Mouse (Mus musculus) ES-Bruce4 (cell line): ENCODE measurements around the gene Zfp346. TPM values are rescaled to one million over a fixed set of nuclear protein-coding genes. Genes with fewer than 3 reads are reported as not detected.

Source experiments
- H3K27ac ChIP-seq: 2 replicates; pipeline ENCODE4 v1.5.1; 2012; ENCODE audit warnings: low read length, inconsistent platforms; ENCODE audit not compliant: insufficient read depth
- H3K27me3 ChIP-seq: 2 replicates; pipeline ENCODE4 v1.6.1; 2012; ENCODE audit warnings: mild to moderate bottlenecking, low read length, inconsistent platforms; ENCODE audit not compliant: control insufficient read depth, poor library complexity, insufficient read depth, severe bottlenecking
- H3K36me3 ChIP-seq: 2 replicates; pipeline ENCODE4 v1.6.1; 2012; ENCODE audit warnings: inconsistent platforms, mild to moderate bottlenecking, low read length, moderate library complexity; ENCODE audit not compliant: control insufficient read depth, poor library complexity, insufficient read depth, severe bottlenecking
- H3K4me1 ChIP-seq: one replicate; pipeline ENCODE4 v1.8.1; 2011; ENCODE audit warnings: low read length; ENCODE audit not compliant: control insufficient read depth, insufficient read depth
- H3K4me3 ChIP-seq: 2 replicates; pipeline ENCODE4 v1.5.1; 2011; ENCODE audit warnings: low read depth, mild to moderate bottlenecking, low read length
- H3K9ac ChIP-seq: 2 replicates; pipeline ENCODE4 v1.6.1; 2012; ENCODE audit warnings: low read depth, mild to moderate bottlenecking, inconsistent platforms; ENCODE audit not compliant: poor library complexity, severe bottlenecking
- H3K9me3 ChIP-seq: replicated peaks from 2 replicates; pipeline ENCODE4 v1.6.1; 2012; ENCODE audit warnings: mild to moderate bottlenecking, low read length, inconsistent platforms; ENCODE audit not compliant: control insufficient read depth, poor library complexity, insufficient read depth, severe bottlenecking
- CTCF ChIP-seq: IDR thresholded peaks from one replicate; pipeline ENCODE4 v1.8.1; 2011; ENCODE audit warnings: low read depth, low read length
- EP300 ChIP-seq: IDR thresholded peaks from 2 replicates; pipeline ENCODE4 v1.6.1; 2011; ENCODE audit warnings: low read depth, low read length; ENCODE audit not compliant: insufficient read depth
- POLR2A ChIP-seq: IDR thresholded peaks from one replicate; pipeline ENCODE4 v1.8.1; 2011; ENCODE audit warnings: low read length; ENCODE audit not compliant: insufficient read depth
- polyA plus RNA-seq: library from polyadenylated mRNA; stranded (reverse); fragments of >200 nt; gene quantifications from 2 replicates; pipeline ENCODE4 v1.2.4, GENCODE M21; 2011; ENCODE audit warnings: low read depth; ENCODE audit not compliant: missing spikeins, insufficient read depth, insufficient read length

Zfp346 gene
- polyA plus RNA-seq, 1 experiment, result 37.0 TPM

DNA sequence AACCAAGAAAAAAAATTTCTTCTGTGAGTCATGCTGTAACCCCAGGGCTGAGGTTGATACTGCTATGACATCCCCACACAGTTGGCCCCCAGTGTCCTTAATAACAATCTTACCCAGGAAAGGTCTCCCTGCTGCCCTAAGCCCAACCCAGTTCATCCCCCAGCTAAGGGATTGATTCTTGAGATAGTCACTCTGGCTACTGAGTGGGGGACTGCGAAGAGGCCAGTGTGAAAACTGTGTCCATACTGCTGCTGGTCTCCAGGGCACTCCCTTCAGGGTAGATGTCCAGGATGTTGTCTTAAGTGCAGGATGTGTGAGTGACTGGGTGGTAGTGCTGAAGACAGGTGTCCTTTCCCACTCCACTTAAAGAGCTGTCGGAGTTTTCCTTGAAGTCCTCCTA is 28.3 kb downstream of the Zfp346 start, which contains the start of gene Gm17617:
Gene Gm17617 (minus strand): TSS at position 101 of the 400 bp plus-strand sequence.
- Histone ChIP-seq H3K4me1 (no peaks in the 10 kb centered on the region), H3K27me3 (no peaks in the 10 kb centered on the region), H3K9ac (no peak within 1 kb of the TSS), H3K4me3 (no peak within 1 kb of the TSS), H3K27ac (no peak within 1 kb of the TSS), H3K9me3 (no peaks in the 10 kb centered on the region), H3K36me3 (no peaks in the 10 kb centered on the region; the same call in none of the 2 replicates)
- TF ChIP-seq POLR2A (no peak), CTCF (no peak), EP300 (no peak)

DNA sequence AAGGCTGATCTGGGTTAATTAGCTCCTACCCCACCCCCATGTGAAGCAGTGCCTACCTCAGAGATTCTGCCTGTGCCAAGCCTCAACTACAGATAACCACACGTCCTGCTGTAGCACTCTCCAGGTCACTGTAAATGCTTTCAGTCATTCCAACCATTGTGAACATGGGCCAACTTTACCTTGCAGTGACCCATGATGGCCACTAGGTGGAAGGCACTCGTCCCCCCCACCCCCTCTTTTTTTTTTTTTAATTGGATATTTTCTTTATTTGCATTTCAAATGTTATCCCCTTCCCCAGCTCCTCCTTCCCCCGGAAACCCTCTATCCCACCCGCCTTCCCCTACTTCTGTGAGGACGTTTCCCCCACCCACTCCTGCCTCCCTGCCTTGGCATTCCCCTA is 30.3 kb downstream of the Zfp346 start:
- H3K9me3 ChIP-seq, result no peaks in the 10 kb centered on the region
- no peak overlapping the region for H3K27ac ChIP-seq
- H3K4me1 ChIP-seq, result no peaks in the 10 kb centered on the region
- no peaks in the 10 kb centered on the region; the same call in 1 of the 2 replicates for H3K36me3 ChIP-seq
- no peak overlapping the region for H3K9ac ChIP-seq
- no peaks in the 10 kb centered on the region for H3K27me3 ChIP-seq
- TF ChIP-seq CTCF, result peak; percentile 42
- no peak for TF ChIP-seq EP300
- no peak for TF ChIP-seq POLR2A
- H3K4me3 ChIP-seq, result no peak overlapping the region

DNA sequence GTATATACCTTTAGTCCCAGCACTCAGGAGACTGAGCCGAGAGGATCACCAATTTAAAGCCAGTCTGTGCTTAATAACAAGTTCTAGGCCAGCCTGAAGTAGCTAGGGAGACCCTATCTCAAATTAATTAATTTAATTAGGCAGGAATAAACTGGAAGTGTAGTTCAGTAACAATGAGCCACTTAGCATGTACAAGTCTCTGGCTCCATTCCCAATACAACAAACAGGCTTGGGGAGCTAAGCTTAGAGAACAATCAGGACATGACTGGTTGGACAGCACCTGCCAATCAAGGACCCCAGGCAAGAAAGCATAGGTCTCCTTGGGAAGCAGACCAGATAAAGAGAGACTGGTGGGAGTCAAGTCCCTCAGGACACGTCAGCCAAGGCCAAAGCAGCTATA is 35.2 kb downstream of the Zfp346 start:
- TF ChIP-seq EP300 (no peak), POLR2A (no peak), CTCF (no peak)
- no peaks in the 10 kb centered on the region for H3K36me3 ChIP-seq
- H3K4me3 ChIP-seq, result no peak overlapping the region
- H3K27ac ChIP-seq, result no peak overlapping the region
- no peaks in the 10 kb centered on the region for H3K9me3 ChIP-seq
- H3K9ac ChIP-seq, result no peak overlapping the region
- H3K27me3 ChIP-seq, result no peaks in the 10 kb centered on the region
- no peaks in the 10 kb centered on the region for H3K4me1 ChIP-seq

DNA sequence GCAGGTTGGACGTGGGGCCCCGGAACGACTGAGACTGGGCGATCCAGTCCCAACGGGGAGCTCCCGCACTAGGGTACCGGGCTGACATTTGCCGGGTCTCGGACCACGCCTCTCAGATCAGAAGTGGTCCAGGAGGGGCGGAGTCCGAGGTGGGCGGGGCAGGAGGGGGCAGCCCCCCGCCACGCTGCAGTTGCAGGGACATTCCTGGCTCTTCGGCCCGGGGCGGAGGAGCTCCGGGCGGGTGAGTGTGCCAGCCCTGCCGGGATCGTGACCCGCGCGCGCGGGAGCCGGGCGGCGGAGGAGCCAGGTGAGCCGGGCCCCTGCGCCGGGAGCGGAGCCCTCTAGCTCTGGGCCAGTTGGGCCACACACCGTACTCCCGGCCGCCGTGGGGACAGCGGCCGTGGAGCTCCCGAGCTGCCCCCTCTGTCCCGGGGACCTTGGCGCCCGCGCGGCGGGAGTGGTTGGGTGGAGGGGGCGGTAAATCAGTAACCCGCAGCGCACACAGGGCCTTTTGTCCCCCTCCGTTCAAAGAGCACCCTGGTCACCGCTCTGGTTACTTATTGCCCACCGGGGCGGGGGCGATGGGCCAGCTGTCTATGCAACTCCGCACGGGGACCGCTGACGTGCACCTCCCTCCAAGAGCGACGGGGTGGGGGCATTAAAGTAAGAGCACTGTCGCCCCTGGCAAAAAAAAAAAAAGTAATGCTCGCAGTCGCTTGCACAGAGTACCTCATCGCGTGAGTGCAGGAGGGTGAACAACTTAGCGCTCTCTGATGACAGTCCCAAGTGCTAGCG is 47.7 kb downstream of the Zfp346 start, which contains the start of gene Fgfr4:
Gene Fgfr4 (plus strand): TSS at position 20 of the 795 bp plus-strand sequence.
- Histone ChIP-seq H3K27me3 (no peaks in the 10 kb centered on the region), H3K27ac (no peak within 1 kb of the TSS), H3K9me3 (no peaks in the 10 kb centered on the region), H3K4me3 (peak within 1 kb of the TSS; percentile 37), H3K9ac (peak within 1 kb of the TSS; percentile 56), H3K4me1 (no peaks in the 10 kb centered on the region), H3K36me3 (no peaks in the 10 kb centered on the region)
- TF ChIP-seq POLR2A, result no peak
- TF ChIP-seq EP300, result no peak
- TF ChIP-seq CTCF, result no peak

DNA sequence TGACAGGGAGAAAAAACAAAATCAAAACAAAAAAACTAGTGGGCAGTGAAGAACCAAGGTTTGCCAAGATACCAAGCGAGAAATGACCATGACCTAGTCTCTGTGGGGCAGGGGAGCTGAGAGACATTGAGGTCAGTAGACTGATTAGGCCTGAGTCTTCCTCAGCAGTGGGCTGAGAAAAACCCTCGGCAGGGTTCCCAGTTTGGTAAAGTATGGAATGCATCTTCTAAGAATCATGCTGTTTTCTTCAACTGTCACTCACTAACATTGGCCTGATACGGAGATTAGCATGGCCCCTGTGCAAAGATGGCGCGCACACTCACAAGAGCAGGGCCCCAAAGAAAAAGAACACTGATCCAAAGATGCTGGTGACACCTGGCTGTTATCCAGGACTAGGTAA is 48.8 kb downstream of the Zfp346 start:
- H3K4me3 ChIP-seq, result no peak overlapping the region
- H3K4me1 ChIP-seq, result no peaks in the 10 kb centered on the region
- no peak overlapping the region for H3K9ac ChIP-seq
- no peaks in the 10 kb centered on the region for H3K27me3 ChIP-seq
- no peaks in the 10 kb centered on the region for H3K36me3 ChIP-seq
- TF ChIP-seq EP300 (no peak), POLR2A (no peak), CTCF (no peak)
- no peak overlapping the region for H3K27ac ChIP-seq
- H3K9me3 ChIP-seq, result no peaks in the 10 kb centered on the region

DNA sequence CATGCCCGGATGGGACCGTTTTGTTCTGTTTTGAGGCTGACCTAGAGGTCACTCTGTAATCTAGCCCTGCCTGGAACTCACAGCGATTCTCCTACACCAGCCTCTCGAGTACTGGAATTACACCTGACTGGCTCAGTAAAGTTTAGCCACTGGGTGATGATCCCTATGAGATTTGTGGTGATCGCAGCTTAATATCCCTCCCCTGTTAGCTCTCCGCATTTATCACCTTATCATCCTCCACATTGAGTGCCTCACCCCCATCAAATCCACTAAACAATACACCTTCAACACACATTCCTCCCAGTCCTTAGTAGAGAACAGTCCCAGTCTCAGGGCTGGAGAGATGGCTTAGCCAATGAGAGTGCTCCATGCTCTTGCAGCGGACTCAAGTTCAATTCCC is 57.3 kb downstream of the Zfp346 start:
- TF ChIP-seq EP300, result 0 out of 2 replicates have a peak, but pooled peaks have one; percentile 8
- TF ChIP-seq CTCF, result no peak
- TF ChIP-seq POLR2A, result no peak
- H3K4me3 ChIP-seq, result no peak overlapping the region
- peak overlapping the region; percentile 75 for H3K27ac ChIP-seq

More for the DNA sequence above, 57.3 kb downstream of the Zfp346 start:
- H3K4me1 ChIP-seq, result no peaks in the 10 kb centered on the region
- H3K9ac ChIP-seq, result no peak overlapping the region
- H3K27me3 ChIP-seq, result no peaks in the 10 kb centered on the region
- H3K36me3 ChIP-seq, result no peaks in the 10 kb centered on the region
- no peaks in the 10 kb centered on the region for H3K9me3 ChIP-seq
